Mouse (Mus musculus): ENCODE measurements around the gene Olfr694.
"Not testable (repeated sequence)": the region's sequence is repeated elsewhere in the genome, so short reads cannot be mapped to it uniquely, and the experiment has no call there.

Olfr694 gene

DNA sequence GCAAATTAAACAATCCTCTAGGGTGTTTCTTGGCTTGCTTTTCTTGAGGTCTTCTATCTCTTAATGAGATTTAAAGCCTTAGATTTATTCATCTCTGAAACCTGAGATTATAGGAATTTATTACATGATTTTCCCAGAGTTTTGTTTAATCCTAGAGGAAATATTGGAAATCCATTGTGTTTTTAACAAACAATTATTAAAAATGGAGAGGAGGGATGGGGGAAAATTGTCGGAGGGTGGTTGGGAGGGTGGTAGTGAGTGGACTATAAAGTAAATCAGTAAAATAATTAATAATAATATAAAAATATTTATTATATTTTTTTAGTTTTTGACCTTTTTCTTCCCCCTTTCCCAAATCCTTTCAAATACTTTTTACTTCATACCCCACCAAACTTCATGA is at the start of gene Olfr694:
TSS of gene Olfr694 (minus strand) at position 101 of the 400 bp plus-strand sequence.
- DNase-seq (ENCODE audit: low spot score), result no peak

DNA sequence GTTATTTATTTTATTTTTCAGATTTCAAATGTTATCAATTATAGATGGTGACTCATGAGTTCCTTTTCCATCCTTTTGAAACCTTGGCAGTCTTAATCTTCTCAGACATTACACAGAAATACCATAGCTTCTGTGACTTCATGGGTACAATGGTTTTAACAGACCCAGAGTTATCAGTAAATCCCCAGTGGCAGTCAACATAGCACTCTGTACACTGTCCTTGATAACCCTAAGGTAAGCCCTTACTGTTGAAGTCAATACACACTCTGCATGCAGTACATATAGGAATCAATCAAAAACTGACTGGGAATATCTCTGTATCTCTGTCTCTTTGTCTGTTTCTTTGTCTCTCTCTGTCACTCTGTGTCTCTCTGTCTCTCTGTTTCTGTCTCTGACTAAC is 45.4 kb upstream of the Olfr694 start:
- no peak for DNase-seq (ENCODE audit: low spot score)

DNA sequence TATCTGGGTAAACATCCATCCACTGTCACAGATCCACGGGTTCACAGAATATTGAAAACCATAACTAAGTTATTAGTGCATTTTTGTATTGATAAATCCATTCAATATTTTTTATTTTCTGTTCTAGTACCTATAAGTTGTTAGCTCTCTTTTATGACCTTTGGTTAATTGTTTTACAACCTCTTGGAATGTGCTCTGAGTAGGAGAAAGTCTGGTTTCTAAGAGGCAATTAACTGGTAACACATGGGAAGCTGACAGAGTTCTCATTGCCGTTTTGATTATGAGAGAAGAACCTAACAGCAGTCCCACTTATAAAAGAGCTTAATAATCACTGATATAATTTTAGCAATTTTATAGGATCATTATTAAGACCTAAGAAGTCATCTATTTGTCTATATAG is 42.1 kb upstream of the Olfr694 start:
- DNase-seq (ENCODE audit: low spot score), result no peak

DNA sequence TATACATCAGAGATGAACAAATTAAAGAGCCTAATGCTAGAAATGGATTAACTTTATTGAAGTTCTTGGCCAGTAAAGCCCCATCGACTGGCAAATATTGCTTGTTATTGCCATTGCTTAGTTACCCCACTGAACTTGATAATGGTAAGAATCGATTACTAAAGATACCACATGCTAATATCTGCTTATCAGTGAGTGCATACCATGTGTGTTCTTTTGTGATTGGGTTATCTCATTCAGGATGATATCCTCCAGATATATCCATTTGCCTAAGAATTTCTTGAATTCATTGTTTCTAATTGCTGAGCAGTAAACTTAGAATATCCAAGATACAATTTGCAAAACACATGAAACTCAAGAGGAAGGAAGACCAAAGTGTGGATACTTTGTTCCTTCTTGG is 34.0 kb upstream of the Olfr694 start:
- not testable (repeated sequence) for DNase-seq (ENCODE audit: low spot score)

DNA sequence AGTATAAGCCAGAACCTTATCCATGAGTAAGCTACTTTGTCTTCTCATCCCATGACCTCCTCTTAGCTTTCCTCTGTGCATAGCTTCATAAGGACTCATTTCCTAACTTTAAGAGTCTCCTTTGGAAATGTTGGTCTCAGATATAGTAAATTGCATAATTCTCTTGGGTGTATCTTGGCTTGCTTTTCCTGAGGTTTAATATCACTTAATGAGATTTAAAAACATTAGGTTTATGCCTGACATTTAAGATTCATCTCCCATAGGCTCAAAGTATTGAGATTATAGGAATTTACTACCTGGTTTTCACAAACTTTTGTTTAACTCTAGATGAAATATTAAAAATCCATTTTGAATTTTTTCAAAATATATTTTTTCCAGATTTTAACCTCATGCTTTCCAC is 24.7 kb upstream of the Olfr694 start, which contains the start of gene Olfr695:
TSS of gene Olfr695 (minus strand) at position 101 of the 400 bp plus-strand sequence.
- no peak for DNase-seq (ENCODE audit: low spot score)

DNA sequence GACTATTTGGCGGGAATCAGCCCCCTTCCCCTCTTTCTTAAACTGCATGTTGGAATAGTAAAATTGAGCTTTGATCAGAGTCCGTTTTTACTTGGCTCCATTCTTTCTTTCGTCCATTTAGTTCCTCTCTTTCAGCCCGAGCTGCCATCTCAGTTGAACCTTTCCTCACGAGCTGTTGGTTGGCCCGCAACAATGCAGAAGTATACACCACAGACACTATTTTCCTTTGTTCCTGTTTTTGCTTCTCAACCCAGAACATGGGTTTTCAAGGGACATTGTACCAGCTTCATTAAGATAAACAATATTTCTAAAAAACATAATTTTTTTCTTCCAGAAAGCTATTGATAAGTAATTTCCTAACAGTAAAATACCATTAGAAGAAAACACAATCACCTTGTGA is 19.8 kb upstream of the Olfr694 start:
- no peak for DNase-seq (ENCODE audit: low spot score)

DNA sequence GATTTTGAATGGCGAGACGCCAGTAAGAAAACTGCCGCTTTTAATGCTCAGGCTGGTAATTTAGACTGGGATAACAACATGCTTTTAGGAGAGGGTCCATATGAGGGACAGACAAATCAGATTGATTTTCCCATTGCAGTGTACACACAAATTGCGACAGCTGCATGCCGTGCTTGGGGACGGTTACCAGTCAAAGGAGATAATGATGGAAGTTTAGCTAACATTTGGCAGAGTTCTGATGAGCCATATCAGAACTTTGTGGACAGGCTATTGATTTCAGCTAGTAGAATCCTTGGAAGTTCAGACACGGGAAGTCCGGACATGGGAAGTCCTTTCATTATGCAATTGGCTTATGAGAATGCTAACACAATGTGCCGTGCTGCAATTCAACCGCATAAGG is 16.1 kb upstream of the Olfr694 start:
- DNase-seq (ENCODE audit: low spot score), result not testable (repeated sequence)

DNA sequence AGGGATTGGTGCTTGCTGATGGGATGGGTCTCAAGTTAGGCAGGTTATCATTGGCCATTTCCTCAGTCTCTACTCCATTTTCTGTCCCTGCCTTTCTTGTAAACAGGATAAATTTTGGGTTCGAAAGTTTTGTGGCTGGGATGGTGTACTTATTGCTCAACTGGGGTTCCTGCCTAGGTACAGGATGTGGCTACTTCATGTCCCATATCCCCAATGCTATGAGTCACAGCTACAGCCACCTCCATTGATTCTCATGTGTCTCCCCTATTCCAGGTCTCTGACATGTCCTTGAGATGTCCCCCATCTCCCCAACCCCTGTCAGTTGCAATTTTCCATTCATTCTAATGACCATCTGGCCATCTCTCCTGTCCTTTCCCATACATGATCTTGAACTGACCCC is 5.3 kb upstream of the Olfr694 start:
- DNase-seq (ENCODE audit: low spot score), result no peak

DNA sequence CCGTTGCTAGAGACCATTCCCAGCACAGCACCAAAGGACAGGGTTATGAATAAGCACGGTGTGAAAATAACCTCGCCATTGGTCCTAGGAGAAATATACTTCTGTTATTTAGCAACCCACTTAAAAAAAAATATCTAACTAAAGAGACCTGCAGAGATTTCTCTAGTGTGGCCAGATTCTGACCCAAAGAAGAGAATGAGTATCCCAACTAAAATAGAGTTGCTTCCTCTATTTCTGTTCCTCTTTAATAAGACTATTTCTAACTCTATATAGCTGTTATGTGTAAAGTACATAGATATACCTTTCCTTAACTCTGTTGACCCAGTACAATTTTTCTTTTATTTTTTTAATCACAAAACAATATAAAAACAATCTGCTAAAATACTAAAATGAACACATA is 1.4 kb upstream of the Olfr694 start:
- DNase-seq (ENCODE audit: low spot score), result no peak

DNA sequence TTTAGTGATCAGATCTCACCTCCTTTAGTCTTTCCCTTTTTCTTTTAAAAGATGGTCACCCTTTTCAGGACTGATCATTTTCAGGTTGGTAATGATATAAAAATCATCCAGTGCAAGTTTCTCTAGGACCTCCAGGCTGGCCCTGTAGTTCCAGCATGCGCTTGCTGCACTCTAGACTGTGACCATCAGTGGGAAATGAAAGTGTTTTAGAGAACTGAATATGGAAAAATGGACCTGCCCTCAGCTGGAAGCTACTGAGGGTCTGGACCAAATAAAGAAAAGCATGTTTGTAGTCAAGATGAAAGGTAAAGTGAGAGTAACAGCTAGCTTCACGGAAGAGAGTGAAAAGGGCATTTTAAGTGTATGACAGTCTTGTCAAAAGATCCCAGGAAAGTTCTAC is 6.2 kb downstream of the Olfr694 start:
- DNase-seq (ENCODE audit: low spot score), result no peak

DNA sequence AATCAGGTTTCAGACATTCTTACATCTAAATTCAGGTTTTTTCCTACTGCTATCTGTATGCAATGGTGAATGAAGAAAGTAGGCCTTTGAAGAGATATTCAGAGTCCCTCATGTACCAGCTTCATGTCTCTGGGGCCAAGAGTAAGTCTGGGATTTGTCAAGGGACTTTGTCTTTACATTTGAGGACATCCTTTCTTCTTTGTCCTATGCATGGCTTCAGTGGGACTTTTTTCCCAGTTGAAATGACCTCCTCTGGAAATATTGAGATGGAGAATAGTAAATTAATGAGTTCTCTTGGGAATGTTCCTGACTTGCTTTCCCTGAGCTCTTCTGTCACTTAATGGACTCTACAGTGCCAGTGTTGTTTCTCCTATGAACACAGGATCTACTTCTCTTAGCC is 11.1 kb downstream of the Olfr694 start, which contains the start of gene Olfr693:
TSS of gene Olfr693 (minus strand) at position 101 of the 400 bp plus-strand sequence.
- no peak for DNase-seq (ENCODE audit: low spot score)

DNA sequence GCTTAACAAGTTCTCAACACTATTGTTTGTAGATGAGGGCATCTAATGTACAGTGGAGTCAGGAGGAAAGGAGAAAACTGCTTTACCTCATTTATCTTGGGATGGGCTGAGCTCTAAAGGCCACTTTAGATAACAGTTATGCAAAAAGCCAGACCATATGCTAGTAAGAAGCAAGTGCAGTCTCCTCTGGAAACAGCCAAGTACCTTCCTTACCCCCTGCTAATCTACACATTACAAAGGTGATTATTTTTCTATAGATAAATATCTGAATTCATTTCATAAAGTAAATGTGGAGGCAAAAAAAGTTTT is 39.3 kb downstream of the Olfr694 start:
- no peak for DNase-seq (ENCODE audit: low spot score)

DNA sequence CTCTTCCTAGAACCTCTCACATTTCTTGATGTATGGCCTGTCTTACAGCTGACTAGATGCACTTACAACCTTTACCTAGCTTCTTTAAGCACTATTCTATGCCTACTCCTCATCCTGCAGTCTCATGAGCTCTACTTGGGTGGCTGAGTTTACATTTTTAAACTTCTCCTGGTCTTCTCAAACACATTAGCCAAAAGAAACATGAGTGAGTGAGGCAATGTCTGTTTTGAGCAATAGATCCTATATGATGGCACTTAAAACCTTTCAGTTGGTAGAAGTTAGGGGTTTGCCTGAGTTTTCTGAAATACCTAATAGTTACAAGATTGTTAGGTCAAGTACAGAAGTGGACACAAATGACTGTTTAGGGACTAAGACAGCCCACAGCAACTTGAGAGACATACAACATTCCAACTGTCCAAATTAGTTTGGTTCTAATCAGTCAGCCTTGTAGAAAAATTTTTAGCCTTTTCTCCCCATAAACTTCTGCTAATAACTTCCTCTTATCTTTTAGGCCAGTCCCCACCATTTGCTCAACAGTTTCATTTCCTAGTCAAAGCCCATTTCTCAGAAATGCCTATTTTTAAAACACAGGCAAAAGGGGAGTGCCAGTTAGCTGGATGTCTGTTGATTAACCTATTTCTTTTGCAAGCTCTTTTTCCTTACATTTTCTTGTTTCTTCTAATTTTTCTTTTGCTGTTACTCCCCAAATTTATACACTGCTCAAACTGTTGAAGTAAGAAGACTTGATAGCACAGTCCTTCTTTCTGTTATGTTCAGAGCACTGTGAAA is 39.9 kb downstream of the Olfr694 start:
- DNase-seq (ENCODE audit: low spot score), result no peak

DNA sequence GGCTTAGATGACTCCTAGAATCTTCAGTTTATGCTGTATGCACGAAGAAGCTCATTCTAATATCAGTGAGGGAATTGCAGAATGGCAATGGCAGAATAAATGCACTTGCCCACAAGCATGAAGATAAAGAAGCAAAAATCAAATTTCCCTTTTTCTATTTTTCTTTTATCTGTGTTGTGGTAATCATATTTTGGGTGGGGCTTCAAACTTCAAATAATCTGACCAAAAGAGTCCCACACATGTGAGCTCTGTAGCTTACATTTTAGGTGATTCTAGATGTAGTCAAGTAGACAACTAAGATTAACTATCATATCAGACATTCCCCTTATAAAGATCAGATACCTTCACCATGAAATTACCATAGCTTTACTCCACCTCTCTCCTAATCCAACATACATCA is 41.8 kb downstream of the Olfr694 start:
- DNase-seq (ENCODE audit: low spot score), result no peak

DNA sequence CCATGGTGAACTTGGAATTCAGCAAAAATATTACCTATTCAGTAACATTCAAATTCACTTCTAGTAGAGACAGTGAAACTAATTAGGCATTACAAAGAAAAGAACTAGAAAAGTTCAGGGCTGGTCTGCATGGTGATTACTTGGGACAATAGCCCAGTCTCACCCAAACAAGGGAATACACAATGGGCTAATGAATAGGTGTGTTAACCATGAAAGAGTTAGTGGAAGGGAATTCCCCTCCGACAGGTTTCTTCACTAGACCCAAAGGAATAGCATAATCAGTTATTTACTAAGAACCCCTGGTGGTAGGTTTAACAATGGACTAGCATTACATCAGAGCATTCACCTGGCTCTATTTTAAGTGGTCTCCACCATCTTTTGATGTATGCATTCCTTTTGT is 46.4 kb downstream of the Olfr694 start:
- DNase-seq (ENCODE audit: low spot score), result no peak

DNA sequence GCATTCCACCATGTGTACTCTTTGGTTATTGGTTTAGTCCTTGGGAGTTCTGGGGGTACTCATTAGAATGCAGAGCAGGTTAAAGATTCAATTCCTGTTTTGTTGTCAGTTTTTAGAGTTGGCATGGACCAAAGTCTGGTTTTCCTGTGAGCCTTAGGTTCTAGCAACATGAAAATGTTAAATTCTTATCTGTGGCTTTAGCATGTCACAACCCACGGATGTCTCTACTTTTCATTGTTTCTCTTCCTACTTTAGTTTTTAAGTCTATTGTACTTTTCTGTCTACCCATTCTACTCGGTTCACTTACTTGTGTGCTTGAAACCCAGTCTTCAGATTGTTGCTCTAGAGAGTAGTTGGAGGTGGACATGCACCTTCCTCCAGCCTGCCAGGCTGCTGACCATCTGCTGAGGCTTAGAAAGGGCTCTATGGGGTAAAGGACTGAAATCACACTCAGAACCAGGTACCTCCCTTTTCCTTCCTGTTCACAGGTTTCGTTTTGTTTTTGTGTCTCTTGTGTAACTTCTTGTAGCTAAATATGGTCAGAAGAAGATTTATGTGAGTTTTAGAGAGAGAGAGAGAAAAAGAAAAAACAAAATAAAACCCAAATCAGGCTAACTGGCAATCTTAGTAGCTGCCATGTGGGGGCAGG is 47.3 kb downstream of the Olfr694 start:
- no peak for DNase-seq (ENCODE audit: low spot score)

DNA sequence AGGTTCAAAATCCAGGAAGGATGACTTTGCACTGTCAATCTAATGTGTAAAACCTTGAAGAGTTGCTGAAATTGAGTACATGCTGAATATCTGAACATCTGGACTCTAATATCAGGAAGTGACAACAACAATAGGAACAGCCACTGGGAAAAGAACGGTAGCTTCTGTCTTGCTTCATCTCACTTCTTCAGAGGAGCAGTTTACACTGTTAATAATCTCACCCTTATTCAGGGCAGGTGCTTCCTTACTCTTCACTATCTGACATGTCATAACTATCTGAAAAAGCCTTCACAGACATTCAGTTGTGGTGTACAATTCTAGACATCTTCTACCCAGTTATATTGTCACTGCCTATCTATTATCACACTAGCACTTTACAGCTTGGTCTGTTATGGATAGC is 50.8 kb downstream of the Olfr694 start:
- no peak for DNase-seq (ENCODE audit: low spot score)

DNA sequence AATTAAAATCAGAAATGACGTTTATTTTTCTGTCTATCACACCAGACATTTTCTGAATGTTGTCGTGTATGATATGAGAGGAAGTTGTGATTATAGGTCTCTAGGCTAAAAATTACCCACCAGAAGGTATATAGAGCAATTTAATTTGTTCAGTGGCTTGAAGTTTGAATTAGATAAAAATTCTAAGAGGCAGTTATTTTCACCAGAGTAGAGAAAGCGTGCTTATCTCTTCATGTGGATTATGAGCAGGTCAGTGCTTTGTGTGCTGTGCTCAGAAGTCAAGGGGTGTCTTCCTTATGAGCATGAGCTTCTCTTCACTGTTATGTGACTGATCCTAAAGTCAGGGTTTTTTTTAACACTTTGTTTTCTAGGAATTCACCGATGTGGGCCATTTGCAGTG is 56.1 kb downstream of the Olfr694 start:
- no peak for DNase-seq (ENCODE audit: low spot score)

All from ovary, adult 18-20 months (tissue).